In genomic region chrX:56769838-56770237, GRCm38 (mm10) we compare ENCODE assay signal across 17 mouse cellular contexts. TPM values are rescaled to one million over a fixed set of nuclear protein-coding genes. Genes with fewer than 3 reads are reported as not detected.
DNase-seq lines count a peak whose midpoint lies in the region; ATAC-seq and TF ChIP-seq lines count a peak whose summit lies in the region.
"Had no signal": no experiment of that assay in that cellular context is flagged by ENCODE, and none has a peak within 500 bp of the region (broad histone marks: within the 10 kb centered on the region; RNA-seq: fewer than 3 reads in every experiment).

No protein-coding gene starts in this region.

- ATAC-seq in kidney, embryonic 16.5 days (ENCODE audit: low FRiP score, low TSS enrichment), result no peak
- ATAC-seq in intestine, embryonic 15.5 days, result peak; percentile 83
- ATAC-seq in lung, embryonic 14.5 days (ENCODE audit: insufficient read depth), result no peak
- ATAC-seq in stomach, embryonic 16.5 days (ENCODE audit: insufficient read depth, low FRiP score), result peak; percentile 62; the same call in 1 of the 2 replicates
- no peak for ATAC-seq in midbrain, embryonic 11.5 days (ENCODE audit: low FRiP score)
- ATAC-seq: midbrain, embryonic 15.5 days had no signal

- DNase-seq in kidney, adult 9 months, result peak; percentile 83
- DNase-seq in lung, embryonic 14.5 days, result peak; percentile 47
- no peak for DNase-seq in midbrain, embryonic 11.5 days (ENCODE audit: low spot score, missing footprints)
- no peak for DNase-seq in frontal cortex, postnatal 10 days (ENCODE audit: low spot score in 2 of 2)
- DNase-seq: cerebellum, postnatal 36 days; gastrocnemius, adult 2 months; thymus, adult 2 months had no signal

- no peak overlapping the region for H3K27ac ChIP-seq in kidney, embryonic 16.5 days (ENCODE audit: low read length)
- no peak overlapping the region for H3K27ac ChIP-seq in intestine, embryonic 15.5 days
- H3K27ac ChIP-seq in lung, embryonic 14.5 days (ENCODE audit: low read depth), result no peak overlapping the region
- no peak overlapping the region for H3K27ac ChIP-seq in stomach, embryonic 16.5 days (ENCODE audit: low read length)
- no peak overlapping the region for H3K27ac ChIP-seq in midbrain, embryonic 11.5 days (ENCODE audit: low read depth, low read length)
- H3K27ac ChIP-seq: embryonic facial prominence, embryonic 13.5 days; forebrain, embryonic 12.5 days; gastrocnemius, adult 2 months; hindbrain, embryonic 14.5 days; liver, embryonic 15.5 days; midbrain, embryonic 15.5 days; neural tube, embryonic 13.5 days had no signal

- no peak overlapping the region for H3K4me2 ChIP-seq in kidney, embryonic 16.5 days (replicated peaks; ENCODE audit: low read depth, low read length)
- no peak overlapping the region for H3K4me2 ChIP-seq in intestine, embryonic 15.5 days (replicated peaks)
- no peak overlapping the region for H3K4me2 ChIP-seq in lung, embryonic 14.5 days
- H3K4me2 ChIP-seq in stomach, embryonic 16.5 days (ENCODE audit: low read depth, low read length), result no peak overlapping the region
- no peak overlapping the region for H3K4me2 ChIP-seq in midbrain, embryonic 11.5 days
- H3K4me2 ChIP-seq: embryonic facial prominence, embryonic 13.5 days; forebrain, embryonic 12.5 days; heart, embryonic 12.5 days; hindbrain, embryonic 14.5 days; liver, embryonic 15.5 days; midbrain, embryonic 15.5 days; neural tube, embryonic 13.5 days had no signal

- H3K9me3 ChIP-seq in kidney, embryonic 16.5 days (ENCODE audit: low read length), result no peaks in the 10 kb centered on the region
- H3K9me3 ChIP-seq in intestine, embryonic 15.5 days, result no peaks in the 10 kb centered on the region
- no peaks in the 10 kb centered on the region for H3K9me3 ChIP-seq in lung, embryonic 14.5 days (ENCODE audit: low read depth, low read length)
- no peaks in the 10 kb centered on the region for H3K9me3 ChIP-seq in stomach, embryonic 16.5 days (replicated peaks; ENCODE audit: control insufficient read depth, low read length)
- H3K9me3 ChIP-seq in midbrain, embryonic 11.5 days (ENCODE audit: control insufficient read depth, low read length), result no peaks in the 10 kb centered on the region
- H3K9me3 ChIP-seq: embryonic facial prominence, embryonic 13.5 days; forebrain, embryonic 12.5 days; heart, embryonic 12.5 days; liver, embryonic 15.5 days; midbrain, embryonic 15.5 days; neural tube, embryonic 13.5 days had no signal

- no peak overlapping the region for H3K9ac ChIP-seq in kidney, embryonic 16.5 days (replicated peaks; ENCODE audit: low read length)
- no peak overlapping the region for H3K9ac ChIP-seq in intestine, embryonic 15.5 days
- H3K9ac ChIP-seq in lung, embryonic 14.5 days, result no peak overlapping the region
- no peak overlapping the region for H3K9ac ChIP-seq in stomach, embryonic 16.5 days (ENCODE audit: low read length)
- H3K9ac ChIP-seq in midbrain, embryonic 11.5 days (ENCODE audit: low read length), result no peak overlapping the region
- H3K9ac ChIP-seq: embryonic facial prominence, embryonic 13.5 days; forebrain, embryonic 12.5 days; heart, embryonic 12.5 days; hindbrain, embryonic 14.5 days; liver, embryonic 15.5 days; midbrain, embryonic 15.5 days; neural tube, embryonic 13.5 days had no signal

- H3K36me3 ChIP-seq in kidney, embryonic 16.5 days (ENCODE audit: insufficient read depth, low read length), result no peaks in the 10 kb centered on the region
- H3K36me3 ChIP-seq in intestine, embryonic 15.5 days, result no peaks in the 10 kb centered on the region
- H3K36me3 ChIP-seq in lung, embryonic 14.5 days (ENCODE audit: insufficient read depth), result no peaks in the 10 kb centered on the region
- no peaks in the 10 kb centered on the region for H3K36me3 ChIP-seq in stomach, embryonic 16.5 days (ENCODE audit: control insufficient read depth, insufficient read depth, low read length)
- H3K36me3 ChIP-seq in midbrain, embryonic 11.5 days (ENCODE audit: control insufficient read depth, insufficient read depth, low read length), result no peaks in the 10 kb centered on the region
- H3K36me3 ChIP-seq: embryonic facial prominence, embryonic 13.5 days; forebrain, embryonic 12.5 days; heart, embryonic 12.5 days; liver, embryonic 15.5 days; midbrain, embryonic 15.5 days; neural tube, embryonic 13.5 days had no signal

- no peaks in the 10 kb centered on the region for H3K27me3 ChIP-seq in kidney, embryonic 16.5 days (ENCODE audit: insufficient read depth, low read length)
- no peaks in the 10 kb centered on the region for H3K27me3 ChIP-seq in intestine, embryonic 15.5 days (replicated peaks)
- no peaks in the 10 kb centered on the region for H3K27me3 ChIP-seq in lung, embryonic 14.5 days (ENCODE audit: insufficient read depth, low read length)
- H3K27me3 ChIP-seq in stomach, embryonic 16.5 days (ENCODE audit: control insufficient read depth, insufficient read depth, low read length), result no peaks in the 10 kb centered on the region
- H3K27me3 ChIP-seq in midbrain, embryonic 11.5 days (ENCODE audit: control insufficient read depth, insufficient read depth, low read length), result no peaks in the 10 kb centered on the region
- H3K27me3 ChIP-seq: embryonic facial prominence, embryonic 13.5 days; forebrain, embryonic 12.5 days; heart, embryonic 12.5 days; liver, embryonic 15.5 days; midbrain, embryonic 15.5 days; neural tube, embryonic 13.5 days had no signal

- no peaks in the 10 kb centered on the region for H3K4me1 ChIP-seq in kidney, embryonic 16.5 days (ENCODE audit: insufficient read depth, low read length)
- no peaks in the 10 kb centered on the region for H3K4me1 ChIP-seq in intestine, embryonic 15.5 days (replicated peaks)
- H3K4me1 ChIP-seq in lung, embryonic 14.5 days (ENCODE audit: insufficient read depth), result no peaks in the 10 kb centered on the region
- no peaks in the 10 kb centered on the region for H3K4me1 ChIP-seq in stomach, embryonic 16.5 days (ENCODE audit: control insufficient read depth, insufficient read depth, low read length)
- H3K4me1 ChIP-seq in midbrain, embryonic 11.5 days (ENCODE audit: control insufficient read depth, insufficient read depth, low read length), result no peaks in the 10 kb centered on the region
- H3K4me1 ChIP-seq: embryonic facial prominence, embryonic 13.5 days; forebrain, embryonic 12.5 days; liver, embryonic 15.5 days; midbrain, embryonic 15.5 days; neural tube, embryonic 13.5 days had no signal

- no peak overlapping the region for H3K4me3 ChIP-seq in kidney, embryonic 16.5 days (ENCODE audit: low read length)
- H3K4me3 ChIP-seq in intestine, embryonic 15.5 days (replicated peaks), result no peak overlapping the region
- H3K4me3 ChIP-seq in lung, embryonic 14.5 days (ENCODE audit: low read depth, low read length), result no peak overlapping the region
- no peak overlapping the region for H3K4me3 ChIP-seq in stomach, embryonic 16.5 days (replicated peaks; ENCODE audit: low read length)
- H3K4me3 ChIP-seq in midbrain, embryonic 11.5 days (ENCODE audit: low read depth, low read length), result no peak overlapping the region
- H3K4me3 ChIP-seq: embryonic facial prominence, embryonic 13.5 days; forebrain, embryonic 12.5 days; gastrocnemius, adult 2 months; heart, embryonic 12.5 days; liver, embryonic 15.5 days; midbrain, embryonic 15.5 days; neural tube, embryonic 13.5 days had no signal

- TF ChIP-seq CTCF in lung, embryonic 14.5 days (IDR thresholded peaks at IDR 0.05; ENCODE audit: low read depth), result no peak

RNA-seq across cellular contexts. Expression of gene Fhl1, which starts 38.3 kb away (rescaled TPM):
- 98.0 and 110 TPM in 2 replicates for polyA plus RNA-seq in kidney, embryonic 16.5 days (2015; fragmentation: Nextera tagmentation; extraction: Ambion mirVana)
- polyA plus RNA-seq in intestine, embryonic 15.5 days (2015; fragmentation: Nextera tagmentation; extraction: Ambion mirVana), result 47.0 and 54.3 TPM in 2 replicates
- 241 and 264 TPM in 2 replicates for polyA plus RNA-seq in lung, embryonic 14.5 days (2014; fragmentation: Nextera tagmentation; extraction: Ambion mirVana)
- 143 and 190 TPM in 2 replicates for polyA plus RNA-seq in stomach, embryonic 16.5 days (2015; fragmentation: Nextera tagmentation; extraction: Ambion mirVana)
- 80.7 and 93.3 TPM in 2 replicates for polyA plus RNA-seq in midbrain, embryonic 11.5 days (2014; fragmentation: Nextera tagmentation; extraction: Ambion mirVana)

RNA-seq across cellular contexts. Expression of gene Map7d3, which starts 52.3 kb away (rescaled TPM):
- polyA plus RNA-seq in kidney, embryonic 16.5 days (2015; fragmentation: Nextera tagmentation; extraction: Ambion mirVana), result 1.5 and 1.6 TPM in 2 replicates
- polyA plus RNA-seq in intestine, embryonic 15.5 days (2015; fragmentation: Nextera tagmentation; extraction: Ambion mirVana), result 1.7 and 2.0 TPM in 2 replicates
- 2.4 and 2.6 TPM in 2 replicates for polyA plus RNA-seq in lung, embryonic 14.5 days (2014; fragmentation: Nextera tagmentation; extraction: Ambion mirVana)
- polyA plus RNA-seq in stomach, embryonic 16.5 days (2015; fragmentation: Nextera tagmentation; extraction: Ambion mirVana), result 1.6 and 2.2 TPM in 2 replicates
- 2.6 and 3.2 TPM in 2 replicates for polyA plus RNA-seq in midbrain, embryonic 11.5 days (2014; fragmentation: Nextera tagmentation; extraction: Ambion mirVana)
- polyA plus RNA-seq: thymus, adult 2 months had no signal

Comparison
In these comparisons a context has a peak if more than half of its experiments do, and no peak if none do; other contexts are left out.
1. DNase-seq: peak in kidney, adult 9 months (single experiment) and lung, embryonic 14.5 days (single experiment); none in midbrain, embryonic 11.5 days (single experiment) and frontal cortex, postnatal 10 days (0 of 2).
2. ATAC-seq: peak in intestine, embryonic 15.5 days (single experiment) and stomach, embryonic 16.5 days (single experiment); none in kidney, embryonic 16.5 days (single experiment), lung, embryonic 14.5 days (single experiment) and midbrain, embryonic 11.5 days (single experiment).